Mouse (Mus musculus): ENCODE results near the gene Sarm1.

- TF ChIP-seq CTCF (IDR thresholded peaks at IDR 0.05; ENCODE audit: low read depth) (no peak), EP300 (optimal IDR thresholded peaks at IDR 0.05) (no peak)
Measured at GRCm38 (mm10) chr11:78535376-78536079, 38.0 kb upstream of the Sarm1 start.
